Mouse (Mus musculus): ENCODE results near the gene Gm20431. TPM values are rescaled to one million over a fixed set of nuclear protein-coding genes. Genes with fewer than 3 reads are reported as not detected.

Gene Gm20431
- polyA plus RNA-seq, 1 experiment from 2014 or later = 8.8 TPM

GRCm38 (mm10) chr2:167578521-167578920 is 82.8 kb downstream of the Gm20431 start:
- Histone ChIP-seq H3K4me3 (ENCODE audit: low read depth, low read length) (no peak overlapping the region), H3K4me2 (replicated peaks; ENCODE audit: low read depth) (no peak overlapping the region), H3K4me1 (replicated peaks; ENCODE audit: control insufficient read depth, insufficient read depth, low read length) (no peaks in the 10 kb centered on the region), H3K9ac (ENCODE audit: low read depth, low read length) (no peak overlapping the region), H3K36me3 (ENCODE audit: control insufficient read depth, insufficient read depth) (no peaks in the 10 kb centered on the region), H3K27me3 (replicated peaks; ENCODE audit: control insufficient read depth, insufficient read depth, low read length) (no peaks in the 10 kb centered on the region), H3K27ac (ENCODE audit: low read depth, low read length) (no peak overlapping the region), H3K9me3 (ENCODE audit: control insufficient read depth) (no peaks in the 10 kb centered on the region)
- peak; percentile 44; the same call in 1 of the 2 replicates for ATAC-seq
- TF ChIP-seq CTCF (IDR thresholded peaks at IDR 0.05; ENCODE audit: low read depth) = no peak
- WGBS = 38% methylated on average over 5 of the region's 5 CpGs

- H3K36me3 ChIP-seq (ENCODE audit: control insufficient read depth, insufficient read depth) = no peaks in the 10 kb centered on the region
- H3K4me2 ChIP-seq (replicated peaks; ENCODE audit: low read depth) = no peak overlapping the region
- H3K27me3 ChIP-seq (replicated peaks; ENCODE audit: control insufficient read depth, insufficient read depth, low read length) = no peaks in the 10 kb centered on the region
- no peaks in the 10 kb centered on the region for H3K4me1 ChIP-seq (replicated peaks; ENCODE audit: control insufficient read depth, insufficient read depth, low read length)
- H3K27ac ChIP-seq (ENCODE audit: low read depth, low read length) = no peak overlapping the region
- 70% methylated on average over 9 of the region's 9 CpGs for WGBS
- H3K9me3 ChIP-seq (ENCODE audit: control insufficient read depth) = no peaks in the 10 kb centered on the region
- H3K9ac ChIP-seq (ENCODE audit: low read depth, low read length) = no peak overlapping the region
- H3K4me3 ChIP-seq (ENCODE audit: low read depth, low read length) = no peak overlapping the region
- no peak for TF ChIP-seq CTCF (IDR thresholded peaks at IDR 0.05; ENCODE audit: low read depth)
- ATAC-seq = no peak
Observed at GRCm38 (mm10) chr2:167577186-167577785, 84.0 kb downstream of the Gm20431 start.

GRCm38 (mm10) chr2:167576121-167576620 is 85.1 kb downstream of the Gm20431 start:
- H3K27ac ChIP-seq (ENCODE audit: low read depth, low read length) = no peak overlapping the region

GRCm38 (mm10) chr2:167575581-167575980 is 85.7 kb downstream of the Gm20431 start:
- no peak for ATAC-seq
- Histone ChIP-seq H3K4me2 (replicated peaks; ENCODE audit: low read depth) (no peak overlapping the region), H3K27me3 (replicated peaks; ENCODE audit: control insufficient read depth, insufficient read depth, low read length) (no peaks in the 10 kb centered on the region), H3K27ac (ENCODE audit: low read depth, low read length) (no peak overlapping the region), H3K4me3 (ENCODE audit: low read depth, low read length) (no peak overlapping the region), H3K36me3 (ENCODE audit: control insufficient read depth, insufficient read depth) (no peaks in the 10 kb centered on the region), H3K4me1 (replicated peaks; ENCODE audit: control insufficient read depth, insufficient read depth, low read length) (no peaks in the 10 kb centered on the region), H3K9ac (ENCODE audit: low read depth, low read length) (no peak overlapping the region), H3K9me3 (ENCODE audit: control insufficient read depth) (no peaks in the 10 kb centered on the region)
- WGBS = 87% methylated on average over 7 of the region's 7 CpGs
- TF ChIP-seq CTCF (IDR thresholded peaks at IDR 0.05; ENCODE audit: low read depth) = no peak

More at GRCm38 (mm10) chr2:167576121-167576620, 85.1 kb downstream of the Gm20431 start:
- no peak overlapping the region for H3K4me2 ChIP-seq (replicated peaks; ENCODE audit: low read depth)
- no peak for TF ChIP-seq CTCF (IDR thresholded peaks at IDR 0.05; ENCODE audit: low read depth)
- ATAC-seq = no peak
- no peak overlapping the region for H3K4me3 ChIP-seq (ENCODE audit: low read depth, low read length)
- H3K9ac ChIP-seq (ENCODE audit: low read depth, low read length) = no peak overlapping the region
- no peaks in the 10 kb centered on the region for H3K4me1 ChIP-seq (replicated peaks; ENCODE audit: control insufficient read depth, insufficient read depth, low read length)
- H3K36me3 ChIP-seq (ENCODE audit: control insufficient read depth, insufficient read depth) = no peaks in the 10 kb centered on the region
- H3K27me3 ChIP-seq (replicated peaks; ENCODE audit: control insufficient read depth, insufficient read depth, low read length) = no peaks in the 10 kb centered on the region
- WGBS = 72% methylated on average over 8 of the region's 8 CpGs
- H3K9me3 ChIP-seq (ENCODE audit: control insufficient read depth) = no peaks in the 10 kb centered on the region

GRCm38 (mm10) chr2:167574814-167575213 is 86.5 kb downstream of the Gm20431 start:
- Histone ChIP-seq H3K4me3 (ENCODE audit: low read depth, low read length) (no peak overlapping the region), H3K27ac (ENCODE audit: low read depth, low read length) (no peak overlapping the region), H3K9me3 (ENCODE audit: control insufficient read depth) (no peaks in the 10 kb centered on the region), H3K4me1 (replicated peaks; ENCODE audit: control insufficient read depth, insufficient read depth, low read length) (no peaks in the 10 kb centered on the region), H3K9ac (ENCODE audit: low read depth, low read length) (no peak overlapping the region), H3K36me3 (ENCODE audit: control insufficient read depth, insufficient read depth) (no peaks in the 10 kb centered on the region), H3K4me2 (replicated peaks; ENCODE audit: low read depth) (no peak overlapping the region), H3K27me3 (replicated peaks; ENCODE audit: control insufficient read depth, insufficient read depth, low read length) (no peaks in the 10 kb centered on the region)
- no peak for TF ChIP-seq CTCF (IDR thresholded peaks at IDR 0.05; ENCODE audit: low read depth)
- 52% methylated on average over 9 of the region's 9 CpGs for WGBS
- no peak for ATAC-seq

GRCm38 (mm10) chr2:167571442-167572220 is 89.7 kb downstream of the Gm20431 start:
- TF ChIP-seq CTCF (IDR thresholded peaks at IDR 0.05; ENCODE audit: low read depth) = no peak
- H3K4me2 ChIP-seq (replicated peaks; ENCODE audit: low read depth) = no peak overlapping the region
- H3K36me3 ChIP-seq (ENCODE audit: control insufficient read depth, insufficient read depth) = no peaks in the 10 kb centered on the region
- no peak overlapping the region for H3K4me3 ChIP-seq (ENCODE audit: low read depth, low read length)
- no peak for ATAC-seq
- no peaks in the 10 kb centered on the region for H3K4me1 ChIP-seq (replicated peaks; ENCODE audit: control insufficient read depth, insufficient read depth, low read length)
- no peak overlapping the region for H3K9ac ChIP-seq (ENCODE audit: low read depth, low read length)
- no peaks in the 10 kb centered on the region for H3K27me3 ChIP-seq (replicated peaks; ENCODE audit: control insufficient read depth, insufficient read depth, low read length)
- H3K9me3 ChIP-seq (ENCODE audit: control insufficient read depth) = no peaks in the 10 kb centered on the region
- WGBS = 86% methylated on average over 18 of the region's 18 CpGs
- H3K27ac ChIP-seq (ENCODE audit: low read depth, low read length) = no peak overlapping the region
